Mouse (Mus musculus): ENCODE results near the gene H2-DMa.

- no peak for TF ChIP-seq POLR2A (IDR thresholded peaks at IDR 0.05; ENCODE audit: control insufficient read depth, extremely low read depth, insufficient read depth, low read length, poor library complexity)
- TF ChIP-seq CTCF (IDR thresholded peaks at IDR 0.05; ENCODE audit: borderline replicate concordance, control insufficient read depth, extremely low read depth, insufficient read depth, low read length, poor library complexity), result no peak
These were observed 2.5 kb upstream of the H2-DMa start for GRCm38 (mm10) chr17:34116736-34117370.
